Mouse (Mus musculus): ENCODE results near the gene Ssxa1.

- TF ChIP-seq CTCF (IDR thresholded peaks at IDR 0.05; ENCODE audit: control insufficient read depth, insufficient read depth, insufficient replicate concordance, low read depth, low read length): no peak
- TF ChIP-seq POLR2A (IDR thresholded peaks at IDR 0.05; ENCODE audit: control insufficient read depth, low read depth, low read length): no peak
Observed at GRCm38 (mm10) chrX:21115520-21115919, at the start of gene Ssxa1.

Data from testis, adult 2 months (tissue).